Mouse (Mus musculus): ENCODE measurements around the gene Cyp2c65. TPM values are rescaled to one million over a fixed set of nuclear protein-coding genes. Genes with fewer than 3 reads are reported as not detected.

The Cyp2c65 gene
- polyA plus RNA-seq (2017; shearing (Covaris generic)): not detected

DNA sequence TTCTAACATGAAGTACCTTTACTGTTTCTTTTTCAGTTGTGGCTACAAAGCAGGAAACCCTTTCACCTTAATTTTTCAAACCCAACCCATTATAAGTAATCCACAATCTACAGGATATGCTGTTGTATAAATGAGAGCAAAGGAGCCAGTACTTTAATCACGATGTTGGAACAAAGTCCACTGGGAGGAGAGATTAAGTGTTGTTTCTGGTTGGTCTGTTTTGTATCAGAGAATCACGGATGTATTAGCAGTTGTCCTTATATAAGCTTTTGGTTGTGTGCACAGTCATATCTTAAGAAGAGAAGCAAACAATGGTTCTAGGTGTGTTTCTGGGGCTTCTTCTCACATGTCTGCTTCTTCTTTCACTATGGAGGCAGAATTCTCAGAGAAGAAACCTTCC lies at the start of gene Cyp2c65:
TSS of gene Cyp2c65 (plus strand) at position 297 of the 400 bp plus-strand sequence.

DNA sequence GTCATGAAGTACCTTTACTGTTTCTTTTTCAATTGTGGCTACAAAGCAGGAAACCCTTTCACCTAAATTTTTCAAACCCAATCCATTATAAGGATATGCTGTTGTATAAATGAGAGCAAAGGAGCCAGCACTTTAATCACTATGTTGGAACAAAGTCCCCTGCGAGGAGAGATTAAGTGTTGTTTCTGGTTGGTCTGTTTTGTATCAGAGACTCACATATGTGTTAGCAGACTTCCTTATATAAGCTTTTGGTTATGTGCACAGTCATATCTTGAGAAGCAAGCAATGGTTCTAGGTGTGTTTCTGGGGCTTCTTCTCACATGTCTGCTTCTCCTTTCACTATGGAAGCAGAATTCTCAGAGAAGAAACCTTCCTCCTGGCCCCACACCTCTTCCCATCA lies 52.8 kb downstream of the Cyp2c65 start, which contains the start of gene Cyp2c66:
TSS of gene Cyp2c66 (plus strand) at position 255 of the 400 bp plus-strand sequence.

Other genes starting within 250 kb of the Cyp2c65 start
- 14.0 TPM for gene Noc3l, start 241.8 kb upstream of the Cyp2c65 start, polyA plus RNA-seq (2017; shearing (Covaris generic))
- gene Tbc1d12, start 224.4 kb upstream of the Cyp2c65 start, polyA plus RNA-seq (2017; shearing (Covaris generic)): 3.0 TPM
- 12.9 TPM for gene Hells, start 130.1 kb upstream of the Cyp2c65 start, polyA plus RNA-seq (2017; shearing (Covaris generic))
- gene Cyp2c55, start 54.0 kb upstream of the Cyp2c65 start, polyA plus RNA-seq (2017; shearing (Covaris generic)): not detected
- gene Cyp2c66, start 52.9 kb downstream of the Cyp2c65 start, polyA plus RNA-seq (2017; shearing (Covaris generic)): not detected
- not detected for gene Cyp2c29, start 208.4 kb downstream of the Cyp2c65 start, polyA plus RNA-seq (2017; shearing (Covaris generic))

Data from CD4-positive, CD25-positive, alpha-beta regulatory T cell (primary cell).